Mouse (Mus musculus): ENCODE data around the gene Tmem231. TPM values are rescaled to one million over a fixed set of nuclear protein-coding genes. Genes with fewer than 3 reads are reported as not detected.

Tmem231 gene
- polyA plus RNA-seq, 1 experiment from 2014 or later: 18.6 TPM

DNA sequence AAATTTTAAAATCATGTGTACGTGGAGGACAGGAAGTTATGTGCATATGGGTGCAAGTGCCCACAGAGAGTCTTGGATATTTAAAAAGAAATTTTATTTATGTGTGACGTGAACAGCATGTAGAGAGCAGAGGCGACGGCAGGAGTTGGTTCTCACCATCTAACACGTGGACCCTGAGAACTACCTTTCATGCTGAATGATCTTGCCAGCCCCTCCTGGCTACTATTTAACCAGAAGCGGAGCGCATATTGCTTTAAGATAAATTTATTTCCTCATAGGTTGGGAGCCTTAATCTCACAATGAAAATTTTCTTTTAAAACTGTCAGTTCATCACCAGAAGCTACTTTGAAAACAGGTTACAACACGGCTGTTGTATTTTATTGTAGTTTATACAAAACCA, 69.0 kb downstream of the Tmem231 start:
- Histone ChIP-seq H3K4me2 (ENCODE audit: low read depth, low read length) (no peak overlapping the region), H3K27me3 (ENCODE audit: control insufficient read depth, insufficient read depth, low read length) (no peaks in the 10 kb centered on the region), H3K27ac (replicated peaks; ENCODE audit: low read depth, low read length) (no peak overlapping the region), H3K36me3 (replicated peaks; ENCODE audit: control insufficient read depth, insufficient read depth, low read depth, low read length) (no peaks in the 10 kb centered on the region), H3K9me3 (replicated peaks; ENCODE audit: control insufficient read depth, low read length) (no peaks in the 10 kb centered on the region), H3K4me3 (ENCODE audit: low read depth, low read length) (no peak overlapping the region), H3K9ac (replicated peaks; ENCODE audit: low read length) (no peak overlapping the region), H3K4me1 (ENCODE audit: control insufficient read depth, insufficient read depth, low read length) (no peaks in the 10 kb centered on the region)
- DNase-seq (ENCODE audit: low spot score) (no peak), ATAC-seq (replicated peaks; ENCODE audit: insufficient number of reproducible peaks, low FRiP score, low TSS enrichment, low read depth) (no peak)
- WGBS: 89% methylated on average over 8 of the region's 8 CpGs

DNA sequence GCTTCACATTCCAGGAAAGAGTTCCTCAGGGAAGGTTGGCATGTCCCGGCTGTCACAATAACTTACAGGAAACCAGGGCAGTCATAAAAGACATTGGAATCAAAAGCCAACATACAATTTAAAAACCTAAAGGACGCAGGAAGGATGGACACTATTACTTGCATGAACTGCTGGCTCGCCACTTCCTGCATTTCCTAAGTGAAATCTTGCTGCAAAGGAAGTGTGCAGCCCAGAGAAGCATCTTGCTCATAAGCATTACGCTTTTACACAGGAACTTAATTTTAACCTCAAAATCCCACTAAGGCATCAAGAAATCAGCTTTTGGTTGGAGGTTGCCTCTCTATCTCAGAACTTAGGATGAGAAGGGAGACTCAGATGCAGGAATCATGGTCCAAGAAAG, 70.4 kb downstream of the Tmem231 start:
- Histone ChIP-seq H3K4me2 (ENCODE audit: low read depth, low read length) (no peak overlapping the region), H3K4me1 (ENCODE audit: control insufficient read depth, insufficient read depth, low read length) (no peaks in the 10 kb centered on the region), H3K27ac (replicated peaks; ENCODE audit: low read depth, low read length) (no peak overlapping the region), H3K4me3 (ENCODE audit: low read depth, low read length) (no peak overlapping the region), H3K27me3 (ENCODE audit: control insufficient read depth, insufficient read depth, low read length) (no peaks in the 10 kb centered on the region), H3K36me3 (replicated peaks; ENCODE audit: control insufficient read depth, insufficient read depth, low read depth, low read length) (no peaks in the 10 kb centered on the region), H3K9me3 (replicated peaks; ENCODE audit: control insufficient read depth, low read length) (no peaks in the 10 kb centered on the region), H3K9ac (replicated peaks; ENCODE audit: low read length) (no peak overlapping the region)
- WGBS: 80% methylated on average over 4 of the region's 4 CpGs
- ATAC-seq (replicated peaks; ENCODE audit: insufficient number of reproducible peaks, low FRiP score, low TSS enrichment, low read depth) (no peak), DNase-seq (ENCODE audit: low spot score) (no peak)

Other genes with a start within 250 kb of the Tmem231 start
- gene Ctrb1, start 242.9 kb downstream of the Tmem231 start, polyA plus RNA-seq (2014; fragmentation: Nextera tagmentation; extraction: Ambion mirVana): not detected in 2 replicates
- 30.9 and 36.5 TPM in 2 replicates for gene Bcar1, start 190.1 kb downstream of the Tmem231 start, polyA plus RNA-seq (2014; fragmentation: Nextera tagmentation; extraction: Ambion mirVana)
- 262 and 278 TPM in 2 replicates for gene Cfdp1, start 79.6 kb downstream of the Tmem231 start, polyA plus RNA-seq (2014; fragmentation: Nextera tagmentation; extraction: Ambion mirVana)
- gene Tmem170, start 57.1 kb downstream of the Tmem231 start, polyA plus RNA-seq (2014; fragmentation: Nextera tagmentation; extraction: Ambion mirVana): 7.7 and 8.2 TPM in 2 replicates
- 1.1 and 2.2 TPM in 2 replicates for gene Chst5, start 23.4 kb downstream of the Tmem231 start, polyA plus RNA-seq (2014; fragmentation: Nextera tagmentation; extraction: Ambion mirVana)
- 222 and 230 TPM in 2 replicates for gene Gabarapl2, start 6.8 kb upstream of the Tmem231 start, polyA plus RNA-seq (2014; fragmentation: Nextera tagmentation; extraction: Ambion mirVana)
- gene Adat1, start 58.4 kb upstream of the Tmem231 start, polyA plus RNA-seq (2014; fragmentation: Nextera tagmentation; extraction: Ambion mirVana): 8.7 and 10.7 TPM in 2 replicates
- gene Kars, start 77.4 kb upstream of the Tmem231 start, polyA plus RNA-seq (2014; fragmentation: Nextera tagmentation; extraction: Ambion mirVana): 284 and 309 TPM in 2 replicates
- gene Terf2ip, start 77.5 kb upstream of the Tmem231 start, polyA plus RNA-seq (2014; fragmentation: Nextera tagmentation; extraction: Ambion mirVana): 21.3 and 23.9 TPM in 2 replicates
- gene Gm6793, start 81.2 kb upstream of the Tmem231 start, polyA plus RNA-seq (2014; fragmentation: Nextera tagmentation; extraction: Ambion mirVana): 0.31 and 0.67 TPM in 2 replicates